Mouse (Mus musculus) MEL (cell line): ENCODE data around the gene Ncf1. TPM values are rescaled to one million over a fixed set of nuclear protein-coding genes. Genes with fewer than 3 reads are reported as not detected.

Experiments used
- DNase-seq: peaks from one replicate; pipeline ENCODE4 v3.0.0; 2011; ENCODE audit warnings: low read depth, low spot score
- H3K27ac ChIP-seq: 2 replicates; pipeline ENCODE4 v1.5.1; 2012; ENCODE audit warnings: low read depth, mild to moderate bottlenecking, control low read depth, low read length, moderate library complexity; ENCODE audit not compliant: control insufficient read depth
- H3K27me3 ChIP-seq, 2 experiments: fragments of 150-350 bp in 1 of 2; sonication (generic) in 1 of 2; 2 replicates each; pipeline ENCODE4 v1.6.1; 2012; ENCODE audit warnings: low read length in 2 of 2, mild to moderate bottlenecking in 2 of 2, improper control_type of control experiment in 1 of 2, moderate library complexity in 1 of 2; ENCODE audit not compliant: insufficient read depth in 2 of 2, control insufficient read depth in 1 of 2
- H3K36me3 ChIP-seq, 2 experiments: 2 replicates each; pipeline ENCODE4 v1.6.1; 2012 to 2014; ENCODE audit warnings: low read length in 2 of 2, improper control_type of control experiment in 1 of 2, inconsistent platforms in 1 of 2, mild to moderate bottlenecking in 1 of 2; ENCODE audit not compliant: insufficient read depth in 2 of 2, control insufficient read depth in 1 of 2
- H3K4me1 ChIP-seq, 2 experiments: fragments of 150-350 bp in 1 of 2; sonication (generic) in 1 of 2; 2 replicates each; pipeline ENCODE4 v1.6.1; 2012; ENCODE audit warnings: low read length in 2 of 2, improper control_type of control experiment in 1 of 2, mild to moderate bottlenecking in 1 of 2; ENCODE audit not compliant: insufficient read depth in 2 of 2, control insufficient read depth in 1 of 2
- H3K4me3 ChIP-seq, 2 experiments: fragments of 150-350 bp in 1 of 2; sonication (generic) in 1 of 2; 2 replicates each; pipeline ENCODE4 v1.5.1; 2012; ENCODE audit warnings: low read depth in 2 of 2, low read length in 2 of 2, mild to moderate bottlenecking in 2 of 2, moderate library complexity in 2 of 2, control low read depth in 1 of 2, improper control_type of control experiment in 1 of 2; ENCODE audit not compliant: control insufficient read depth in 1 of 2, insufficient read depth in 1 of 2
- H3K79me2 ChIP-seq: 2 replicates; pipeline ENCODE4 v1.6.1; 2012; ENCODE audit warnings: mild to moderate bottlenecking, low read length, moderate library complexity; ENCODE audit not compliant: control insufficient read depth, poor library complexity, insufficient read depth
- H3K9ac ChIP-seq: 2 replicates; pipeline ENCODE4 v1.6.1; 2012; ENCODE audit warnings: low read depth, mild to moderate bottlenecking, control low read depth, low read length, moderate library complexity; ENCODE audit not compliant: control insufficient read depth, poor library complexity, severe bottlenecking
- H3K9me3 ChIP-seq: fragments of 150-350 bp; sonication (generic); replicated peaks from 2 replicates; pipeline ENCODE4 v1.6.1; 2012; ENCODE audit warnings: mild to moderate bottlenecking, low read length, improper control_type of control experiment, moderate library complexity; ENCODE audit not compliant: insufficient read depth
- BHLHE40 ChIP-seq: IDR thresholded peaks from 2 replicates; pipeline ENCODE4 v1.6.1; 2012; ENCODE audit warnings: low read depth, mild to moderate bottlenecking, inconsistent platforms, low read length, improper control_type of control experiment, borderline replicate concordance
- CHD1 ChIP-seq: IDR thresholded peaks from 2 replicates; pipeline ENCODE4 v1.6.1; 2012; ENCODE audit warnings: low read depth, mild to moderate bottlenecking, inconsistent platforms, low read length, improper control_type of control experiment
- CHD2 ChIP-seq: IDR thresholded peaks from 2 replicates; pipeline ENCODE4 v1.6.1; 2011; ENCODE audit warnings: low read length, improper control_type of control experiment
- CTCF ChIP-seq, 3 experiments: IDR thresholded peaks in 2 of 3; conservative IDR thresholded peaks in 1 of 3; 2 replicates each; pipeline ENCODE4 v1.5.1; 2011 to 2012; ENCODE audit warnings: low read length in 3 of 3, low read depth in 2 of 3, mild to moderate bottlenecking in 2 of 3, improper control_type of control experiment in 1 of 3, inconsistent platforms in 1 of 3, mixed read lengths in 1 of 3, moderate library complexity in 1 of 3; ENCODE audit not compliant: control insufficient read depth in 1 of 3, insufficient read depth in 1 of 3, poor library complexity in 1 of 3, severe bottlenecking in 1 of 3
- E2F4 ChIP-seq: IDR thresholded peaks from 2 replicates; pipeline ENCODE4 v1.6.1; 2011; ENCODE audit warnings: low read depth, low read length, improper control_type of control experiment, borderline replicate concordance
- ELF1 ChIP-seq: IDR thresholded peaks from 2 replicates; pipeline ENCODE4 v1.6.1; 2014; ENCODE audit warnings: low read depth, mild to moderate bottlenecking, inconsistent platforms, low read length, improper control_type of control experiment, moderate library complexity
- EP300 ChIP-seq, 2 experiments: IDR thresholded peaks; 2 replicates each; pipeline ENCODE4 v1.6.1; 2011; ENCODE audit warnings: improper control_type of control experiment in 2 of 2, low read length in 2 of 2, low read depth in 1 of 2, mild to moderate bottlenecking in 1 of 2
- ETS1 ChIP-seq: IDR thresholded peaks from 2 replicates; pipeline ENCODE4 v1.6.1; 2012; ENCODE audit warnings: low read depth, mild to moderate bottlenecking, inconsistent platforms, low read length, improper control_type of control experiment, moderate library complexity
- GABPA ChIP-seq: IDR thresholded peaks from 2 replicates; pipeline ENCODE4 v1.6.1; 2012; ENCODE audit warnings: low read depth, mild to moderate bottlenecking, inconsistent platforms, low read length, improper control_type of control experiment, moderate library complexity
- GATA1 ChIP-seq: IDR thresholded peaks from 2 replicates; pipeline ENCODE4 v1.6.1; 2011; ENCODE audit warnings: low read depth, low read length, improper control_type of control experiment
- HCFC1 ChIP-seq: IDR thresholded peaks from 2 replicates; pipeline ENCODE4 v1.6.1; 2012; ENCODE audit warnings: low read depth, mild to moderate bottlenecking, inconsistent platforms, low read length, improper control_type of control experiment, moderate library complexity
- JUND ChIP-seq: IDR thresholded peaks from 2 replicates; pipeline ENCODE4 v1.6.1; 2011; ENCODE audit warnings: low read depth, mild to moderate bottlenecking, improper control_type of control experiment, low read length
- KAT2A ChIP-seq: conservative IDR thresholded peaks from 2 replicates; pipeline ENCODE4 v1.6.1; 2012; ENCODE audit warnings: low read depth, low read length, improper control_type of control experiment, inconsistent platforms
- MAFK ChIP-seq: IDR thresholded peaks from 2 replicates; pipeline ENCODE4 v1.6.1; 2011; ENCODE audit warnings: low read depth, mild to moderate bottlenecking, low read length, improper control_type of control experiment, borderline replicate concordance
- MAX ChIP-seq: IDR thresholded peaks from 2 replicates; pipeline ENCODE4 v1.6.1; 2011; ENCODE audit warnings: low read length, improper control_type of control experiment
- MAZ ChIP-seq: IDR thresholded peaks from 2 replicates; pipeline ENCODE4 v1.6.1; 2012; ENCODE audit warnings: low read depth, mild to moderate bottlenecking, inconsistent platforms, low read length, improper control_type of control experiment
- MEF2A ChIP-seq: IDR thresholded peaks from 2 replicates; pipeline ENCODE4 v1.6.1; 2014; ENCODE audit warnings: low read depth, mild to moderate bottlenecking, inconsistent platforms, low read length, improper control_type of control experiment; ENCODE audit not compliant: poor library complexity, insufficient replicate concordance, severe bottlenecking; ENCODE audit errors: extremely low read depth
- MYB ChIP-seq: IDR thresholded peaks from 2 replicates; pipeline ENCODE4 v1.6.1; 2011; ENCODE audit warnings: mild to moderate bottlenecking, low read depth, low read length, improper control_type of control experiment
- MYC ChIP-seq: IDR thresholded peaks from 2 replicates; pipeline ENCODE4 v1.6.1; 2011; ENCODE audit warnings: low read depth, mild to moderate bottlenecking, low read length, improper control_type of control experiment, moderate library complexity
- NELFE ChIP-seq: IDR thresholded peaks from 2 replicates; pipeline ENCODE4 v1.6.1; 2011; ENCODE audit warnings: low read depth, low read length, improper control_type of control experiment
- NRF1 ChIP-seq: IDR thresholded peaks from 2 replicates; pipeline ENCODE4 v1.6.1; 2014; ENCODE audit warnings: low read depth, mild to moderate bottlenecking, inconsistent platforms, low read length, improper control_type of control experiment, moderate library complexity; ENCODE audit not compliant: poor library complexity, insufficient read depth, severe bottlenecking
- POLR2A ChIP-seq, 2 experiments: IDR thresholded peaks; 2 replicates each; pipeline ENCODE4 v1.6.1; 2011 to 2012; ENCODE audit warnings: low read length in 2 of 2, mild to moderate bottlenecking in 2 of 2, control low read depth in 1 of 2, improper control_type of control experiment in 1 of 2, low read depth in 1 of 2, moderate library complexity in 1 of 2; ENCODE audit not compliant: control insufficient read depth in 1 of 2, insufficient read depth in 1 of 2, poor library complexity in 1 of 2
- POLR2AphosphoS2 ChIP-seq: IDR thresholded peaks from 2 replicates; pipeline ENCODE4 v1.6.1; 2011; ENCODE audit warnings: low read length, improper control_type of control experiment
- POLR2AphosphoS5 ChIP-seq: IDR thresholded peaks from 2 replicates; pipeline ENCODE4 v1.6.1; 2012; ENCODE audit warnings: low read depth, borderline replicate concordance, mild to moderate bottlenecking, inconsistent platforms, low read length, moderate library complexity, mixed read lengths
- RAD21 ChIP-seq: IDR thresholded peaks from 2 replicates; pipeline ENCODE4 v1.6.1; 2011; ENCODE audit warnings: mild to moderate bottlenecking, low read depth, low read length, improper control_type of control experiment
- RCOR1 ChIP-seq: IDR thresholded peaks from 2 replicates; pipeline ENCODE4 v1.6.1; 2012; ENCODE audit warnings: low read depth, mild to moderate bottlenecking, inconsistent platforms, low read length, improper control_type of control experiment
- SIN3A ChIP-seq: IDR thresholded peaks from 2 replicates; pipeline ENCODE4 v1.6.1; 2012; ENCODE audit warnings: low read length, improper control_type of control experiment, inconsistent platforms
- SMC3 ChIP-seq: IDR thresholded peaks from 2 replicates; pipeline ENCODE4 v1.6.1; 2011; ENCODE audit warnings: low read depth, low read length, improper control_type of control experiment
- TAL1 ChIP-seq: IDR thresholded peaks from 2 replicates; pipeline ENCODE4 v1.6.1; 2012; ENCODE audit warnings: mild to moderate bottlenecking, inconsistent platforms, low read length, moderate library complexity, mixed read lengths
- TBP ChIP-seq: IDR thresholded peaks from 2 replicates; pipeline ENCODE4 v1.8.0; 2011; ENCODE audit warnings: low read depth, low read length, improper control_type of control experiment
- TCF12 ChIP-seq: IDR thresholded peaks from 2 replicates; pipeline ENCODE4 v1.6.1; 2014; ENCODE audit warnings: low read depth, mild to moderate bottlenecking, inconsistent platforms, low read length, improper control_type of control experiment, moderate library complexity
- UBTF ChIP-seq: IDR thresholded peaks from 2 replicates; pipeline ENCODE4 v1.6.1; 2012; ENCODE audit warnings: low read depth, mild to moderate bottlenecking, inconsistent platforms, low read length, improper control_type of control experiment, moderate library complexity, borderline replicate concordance; ENCODE audit not compliant: insufficient read depth
- USF1 ChIP-seq: IDR thresholded peaks from 2 replicates; pipeline ENCODE4 v1.6.1; 2014; ENCODE audit warnings: low read depth, mild to moderate bottlenecking, inconsistent platforms, low read length, improper control_type of control experiment, moderate library complexity
- USF2 ChIP-seq, 2 experiments: IDR thresholded peaks; 2 replicates each; pipeline ENCODE4 v1.6.1; 2011 to 2012; ENCODE audit warnings: improper control_type of control experiment in 2 of 2, low read length in 2 of 2, borderline replicate concordance in 1 of 2, inconsistent platforms in 1 of 2, low read depth in 1 of 2, mild to moderate bottlenecking in 1 of 2; ENCODE audit not compliant: insufficient read depth in 1 of 2
- ZC3H11A ChIP-seq: IDR thresholded peaks from 2 replicates; pipeline ENCODE4 v1.6.1; 2012; ENCODE audit warnings: low read depth, mild to moderate bottlenecking, inconsistent platforms, low read length, improper control_type of control experiment
- ZKSCAN1 ChIP-seq: IDR thresholded peaks from 2 replicates; pipeline ENCODE4 v1.6.1; 2012; ENCODE audit warnings: low read depth, mild to moderate bottlenecking, inconsistent platforms, low read length, improper control_type of control experiment, moderate library complexity
- ZMIZ1 ChIP-seq: IDR thresholded peaks from 2 replicates; pipeline ENCODE4 v1.6.1; 2012; ENCODE audit warnings: low read depth, mild to moderate bottlenecking, inconsistent platforms, low read length, improper control_type of control experiment, moderate library complexity
- ZNF384 ChIP-seq: IDR thresholded peaks from 2 replicates; pipeline ENCODE4 v1.6.1; 2012; ENCODE audit warnings: low read depth, mild to moderate bottlenecking, inconsistent platforms, low read length, improper control_type of control experiment
- polyA plus RNA-seq, 2 experiments: library from polyadenylated mRNA; stranded (reverse) in 1 of 2; unstranded in 1 of 2; fragments of >175 nt in 1 of 2; fragments of >200 nt in 1 of 2; gene quantifications; 2 replicates each; pipeline versions ENCODE4 v1.2.1 to v1.2.4; 2012; ENCODE audit warnings: low replicate concordance in 2 of 2, low read depth in 1 of 2; ENCODE audit not compliant: insufficient read length in 2 of 2, insufficient read depth in 1 of 2, missing spikeins in 1 of 2
- total RNA-seq: library from RNA; depleted of rRNA; stranded (reverse); fragments of 300-350 nt; gene quantifications from 2 replicates; pipeline ENCODE4 v1.2.3, GENCODE M21; 2012

Ncf1 gene
- total and polyA plus RNA-seq, 3 experiments, result 0.58 to 3.3 TPM; not detected in 1

GRCm38 (mm10) chr5:134179871-134180270 is 49.6 kb downstream of the Ncf1 start:
- peaks cover 2 to 15% of the 10 kb centered on the region in 2 experiments; a peak in 3 of 4 replicates for H3K4me1 ChIP-seq
- H3K27ac ChIP-seq, result no peak overlapping the region
- peak; percentile 93 for DNase-seq
- H3K27me3 ChIP-seq, result no peaks in the 10 kb centered on the region
- H3K9ac ChIP-seq, result 0 out of 2 replicates have a peak overlapping the region, but pooled peaks have one; percentile 27
- H3K79me2 ChIP-seq, result peaks cover 26% of the 10 kb centered on the region
- H3K4me3 ChIP-seq, result no peak overlapping the region
- H3K9me3 ChIP-seq, result no peaks in the 10 kb centered on the region
- H3K36me3 ChIP-seq, result peaks cover 0 to 17% of the 10 kb centered on the region in 2 experiments; a peak in 2 of 4 replicates
- no peak for TF ChIP-seq MYB
- TF ChIP-seq POLR2AphosphoS2, result no peak
- no peak for TF ChIP-seq MAZ
- peak; percentile 97 for TF ChIP-seq RAD21
- no peak for TF ChIP-seq EP300 (IDR thresholded peaks at IDR 0.05; ENCODE audit: low read depth in 1 of 2, low read length in 2 of 2)
- no peak for TF ChIP-seq TBP
- TF ChIP-seq POLR2AphosphoS5, result no peak
- TF ChIP-seq GABPA, result no peak
- TF ChIP-seq BHLHE40, result peak; percentile 55
- no peak for TF ChIP-seq ZMIZ1
- no peak for TF ChIP-seq CHD1
- TF ChIP-seq TCF12, result no peak
- TF ChIP-seq USF1, result no peak
- no peak for TF ChIP-seq E2F4
- peak; percentile 87 for TF ChIP-seq MYC
- TF ChIP-seq USF2 (IDR thresholded peaks at IDR 0.05; ENCODE audit: borderline replicate concordance in 1 of 2, insufficient read depth in 1 of 2, low read depth in 1 of 2, low read length in 2 of 2), result no peak
- TF ChIP-seq MAX, result no peak; the same call in 1 of the 2 replicates
- no peak for TF ChIP-seq UBTF
- no peak for TF ChIP-seq MEF2A
- TF ChIP-seq CTCF (IDR thresholded peaks at IDR 0.05 in 2 of 3, conservative IDR thresholded peaks at IDR 0.05 in 1 of 3; ENCODE audit: control insufficient read depth in 1 of 3, insufficient read depth in 1 of 3, low read depth in 2 of 3, low read length in 3 of 3, poor library complexity in 1 of 3, severe bottlenecking in 1 of 3), result peak; percentile 66 to 94 (median 73)
- TF ChIP-seq POLR2A (IDR thresholded peaks at IDR 0.05; ENCODE audit: control insufficient read depth in 1 of 2, insufficient read depth in 1 of 2, low read depth in 1 of 2, low read length in 2 of 2, poor library complexity in 1 of 2), result no peak
- peak; percentile 74 for TF ChIP-seq ZKSCAN1
- TF ChIP-seq SIN3A, result peak; percentile 87
- no peak for TF ChIP-seq NELFE
- peak; percentile 85 for TF ChIP-seq SMC3
- TF ChIP-seq NRF1, result no peak
- TF ChIP-seq RCOR1, result peak; percentile 56; the same call in 1 of the 2 replicates
- TF ChIP-seq KAT2A, result no peak
- no peak for TF ChIP-seq CHD2
- TF ChIP-seq JUND, result 0 out of 2 replicates have a peak, but pooled peaks have one; percentile 54
- TF ChIP-seq ELF1, result no peak
- TF ChIP-seq MAFK, result no peak
- TF ChIP-seq ETS1, result no peak
- TF ChIP-seq ZNF384, result peak; percentile 99
- no peak; the same call in 1 of the 2 replicates for TF ChIP-seq GATA1
- TF ChIP-seq ZC3H11A, result peak; percentile 88
- peak; percentile 62 for TF ChIP-seq HCFC1
- TF ChIP-seq TAL1, result no peak
